Mouse (Mus musculus) spleen, adult 18-20 months (tissue): ENCODE measurements around the gene Cnfn.
"Not testable (repeated sequence)": the region's sequence is repeated elsewhere in the genome, so short reads cannot be mapped to it uniquely, and the experiment has no call there.

Experiments used
- DNase-seq, 2 experiments: peaks; one replicate each; pipeline ENCODE4 v3.0.0; 2022; ENCODE audit warnings: mixed read lengths in 2 of 2

Gene Cnfn

DNA sequence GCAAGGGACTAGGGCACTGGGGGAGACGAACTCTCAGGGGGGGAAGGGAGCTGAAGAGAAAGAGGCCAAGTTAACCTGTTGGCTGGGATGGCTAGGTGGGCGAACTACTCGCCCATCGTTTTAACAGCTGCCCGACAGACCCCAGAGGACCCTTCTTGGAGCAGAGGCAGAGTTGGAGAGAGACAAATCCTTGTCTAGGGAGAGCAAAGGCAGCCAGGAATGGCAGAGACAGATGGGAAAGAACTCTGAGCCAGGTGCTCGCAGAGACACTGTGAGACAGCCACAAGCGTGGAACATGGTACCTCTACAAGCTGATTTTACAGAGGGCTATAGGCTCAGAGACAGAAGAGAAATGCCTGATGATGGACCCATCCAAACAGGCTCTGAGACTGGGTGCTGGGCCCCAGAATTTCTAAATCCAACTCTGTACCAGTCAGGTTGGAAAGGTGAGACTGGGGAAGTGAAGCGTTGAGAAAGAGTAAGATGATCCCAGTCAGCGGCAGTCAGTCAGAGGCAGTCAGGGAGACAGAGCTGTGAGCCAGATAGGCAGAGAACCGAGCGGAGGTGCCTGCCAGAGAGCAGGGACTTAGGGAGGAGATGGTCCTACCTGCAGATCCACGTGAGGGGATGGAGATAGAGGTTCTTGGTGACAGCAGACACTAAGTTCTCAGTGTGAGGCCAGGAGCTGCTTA is at the start of gene Cnfn:
TSS of gene Cnfn (minus strand) at position 667 of the 692 bp plus-strand sequence.
- DNase-seq = no peak

DNA sequence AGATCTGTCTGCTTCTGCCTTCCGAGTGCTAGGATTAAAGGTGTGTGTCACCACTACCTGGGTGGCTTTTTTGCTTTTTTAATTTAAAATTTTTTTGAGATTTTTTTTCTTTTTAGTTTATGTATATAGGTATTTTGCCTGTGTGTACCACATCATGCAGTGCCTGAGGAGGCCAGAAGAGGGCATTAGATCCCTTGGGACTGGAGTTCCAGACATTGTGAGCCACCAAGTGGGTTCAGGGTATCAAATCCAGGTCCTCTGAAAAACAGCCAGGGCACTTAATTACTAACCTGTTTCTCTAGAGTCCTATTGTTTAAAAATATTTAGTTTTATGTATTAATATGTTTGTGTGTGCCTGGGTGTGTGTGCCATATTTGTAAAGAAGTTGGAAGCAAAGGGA is 48.1 kb upstream of the Cnfn start:
- DNase-seq = peak in 1 of 2 experiments; percentile 56

DNA sequence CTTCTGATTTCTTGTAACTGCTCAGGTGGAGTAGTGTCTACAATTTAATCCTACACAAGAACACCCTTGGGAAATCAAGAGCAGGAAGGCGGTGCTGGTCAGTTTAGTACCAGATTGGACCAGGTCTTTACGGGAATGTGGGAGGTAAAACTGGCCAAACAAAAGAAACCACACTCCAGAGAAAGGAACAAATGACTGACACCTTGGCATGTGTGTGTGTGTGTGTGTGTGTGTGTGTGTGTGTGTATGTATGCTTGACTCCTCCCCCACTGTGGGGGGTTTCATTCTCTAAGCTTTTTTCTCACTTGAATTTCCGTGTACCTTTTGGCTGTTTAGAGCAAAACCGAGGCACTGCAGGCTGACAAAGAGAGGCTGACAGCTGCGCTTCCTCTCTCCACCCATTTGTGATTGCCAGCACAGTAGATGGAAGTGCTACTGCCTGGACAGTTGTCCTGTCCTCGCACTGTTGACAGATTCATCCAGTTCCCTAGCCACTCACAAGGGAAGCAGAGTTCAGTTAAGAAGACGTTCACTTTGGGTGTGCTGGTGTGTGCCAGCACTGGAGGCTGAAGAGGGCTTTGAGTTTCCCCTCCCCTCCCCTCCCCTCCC is 43.4 kb upstream of the Cnfn start, which contains the start of gene Cxcl17:
TSS of gene Cxcl17 (minus strand) at position 54 of the 609 bp plus-strand sequence.
- DNase-seq = no peak

DNA sequence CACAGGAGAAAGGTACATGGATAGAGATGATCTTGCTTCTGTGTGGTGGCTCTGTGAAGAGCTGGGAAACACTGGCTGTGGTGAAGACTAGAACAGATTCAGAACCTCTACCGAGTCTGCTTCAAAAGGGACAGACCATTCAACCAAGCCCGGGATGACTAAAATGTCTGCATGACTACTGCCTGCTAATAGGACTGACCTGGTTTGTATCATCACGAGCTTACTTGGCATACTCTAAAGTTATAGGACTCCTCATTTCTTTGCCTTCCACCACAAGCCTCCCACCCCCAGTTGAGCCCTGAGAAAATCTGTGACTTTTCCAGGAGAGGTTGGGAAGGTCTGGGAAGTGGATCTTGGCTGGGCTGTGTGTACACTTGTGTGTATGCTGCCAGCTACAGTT is 42.3 kb upstream of the Cnfn start:
- DNase-seq = no peak

DNA sequence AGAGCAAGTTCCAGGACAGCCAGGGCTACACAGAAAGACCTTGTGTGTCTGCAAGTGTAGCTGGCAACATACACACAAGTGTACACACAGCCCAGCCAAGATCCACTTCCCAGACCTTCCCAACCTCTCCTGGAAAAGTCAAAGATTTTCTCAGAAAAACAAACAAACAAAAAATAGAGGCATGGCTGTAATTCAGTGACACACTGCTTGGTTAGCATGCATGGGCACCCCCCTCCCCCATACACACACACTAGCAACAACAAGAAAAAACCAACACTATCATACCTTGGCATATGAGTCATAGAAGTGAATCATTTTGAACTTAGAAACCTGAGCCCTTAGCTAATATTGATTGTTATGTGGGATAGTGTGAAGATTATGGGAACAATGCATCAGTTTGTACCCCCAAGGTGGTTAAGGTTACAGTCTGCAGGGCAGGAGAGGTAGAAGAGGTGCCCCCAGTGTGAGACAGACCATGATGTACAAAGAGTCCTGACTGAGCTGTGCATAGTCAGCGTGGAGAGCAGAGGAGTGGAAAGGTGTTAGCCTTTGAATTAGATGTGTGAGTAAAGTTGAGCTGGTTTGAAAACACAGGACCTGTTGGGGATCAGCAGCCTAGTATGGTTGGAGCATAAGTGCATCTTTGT is 41.6 kb upstream of the Cnfn start:
- no peak for DNase-seq

DNA sequence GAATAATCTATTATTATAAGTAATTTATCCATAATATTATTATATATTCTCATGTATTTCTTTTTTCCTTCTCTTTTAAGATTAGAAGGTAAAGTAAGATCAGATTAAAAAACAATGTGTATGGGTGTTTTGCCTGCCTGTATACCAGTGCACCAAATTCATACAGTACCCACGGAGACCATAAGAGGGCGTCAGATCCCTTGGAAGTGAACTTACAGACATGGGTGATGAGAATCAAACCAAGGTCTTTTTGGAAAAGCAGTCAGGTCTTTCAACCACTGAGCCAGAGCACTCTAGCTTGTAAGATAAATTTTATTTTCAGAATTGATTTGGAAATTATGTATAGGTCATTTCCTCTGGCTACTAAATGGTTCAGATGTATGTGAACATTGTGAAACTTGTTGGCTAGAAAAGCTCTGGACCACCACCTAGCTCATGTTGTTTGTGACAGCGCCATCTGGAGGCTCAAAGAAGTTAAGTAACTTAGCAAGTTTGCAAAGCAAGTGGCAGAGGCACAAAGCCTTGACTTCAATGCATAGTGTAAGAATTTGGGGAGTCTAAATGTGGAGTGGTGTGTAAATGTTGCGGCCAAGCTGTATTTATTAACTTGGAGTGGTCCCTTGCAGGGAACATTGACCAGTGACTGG is 39.7 kb upstream of the Cnfn start:
- DNase-seq = no peak

DNA sequence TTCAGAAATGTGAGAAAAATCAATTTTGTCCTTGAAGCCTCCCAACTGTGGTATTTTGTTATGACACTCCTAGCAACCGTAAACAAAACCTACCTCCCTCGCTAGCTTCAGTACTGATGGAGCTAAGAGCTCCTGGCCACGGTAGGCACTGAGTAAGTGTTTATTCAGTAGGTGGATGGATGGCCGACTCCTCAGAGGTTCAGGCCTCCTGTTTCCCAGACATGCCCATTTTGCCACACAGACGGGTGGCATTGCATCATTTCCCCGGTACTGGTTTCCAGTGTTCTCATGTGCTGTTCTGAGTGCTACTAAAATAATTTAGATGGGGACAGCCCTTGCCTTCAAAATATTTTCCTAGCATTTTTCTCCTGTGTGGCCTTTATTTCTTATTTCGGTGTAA is 36.9 kb upstream of the Cnfn start:
- no peak for DNase-seq

DNA sequence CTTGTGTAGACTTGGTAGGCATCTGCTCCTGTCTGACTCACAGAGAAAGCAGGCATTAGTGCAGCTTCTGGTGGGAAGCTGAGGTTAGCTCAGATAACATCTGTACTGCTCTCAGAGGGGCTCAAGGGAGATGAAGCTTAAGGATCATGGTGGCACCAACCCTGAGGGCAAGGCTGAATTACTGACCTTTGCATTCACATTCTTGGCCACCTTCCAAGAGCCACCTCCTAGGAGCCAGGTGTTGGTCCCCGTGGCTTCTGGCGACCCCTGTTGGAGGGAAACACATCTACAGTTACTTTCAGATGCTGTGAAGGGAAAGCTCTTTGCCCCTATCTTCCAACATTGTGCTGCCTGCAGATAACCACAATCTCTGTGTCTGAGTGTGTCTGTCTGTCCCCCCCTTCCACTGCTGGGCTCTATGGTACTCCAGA is 33.2 kb upstream of the Cnfn start:
- no peak for DNase-seq

DNA sequence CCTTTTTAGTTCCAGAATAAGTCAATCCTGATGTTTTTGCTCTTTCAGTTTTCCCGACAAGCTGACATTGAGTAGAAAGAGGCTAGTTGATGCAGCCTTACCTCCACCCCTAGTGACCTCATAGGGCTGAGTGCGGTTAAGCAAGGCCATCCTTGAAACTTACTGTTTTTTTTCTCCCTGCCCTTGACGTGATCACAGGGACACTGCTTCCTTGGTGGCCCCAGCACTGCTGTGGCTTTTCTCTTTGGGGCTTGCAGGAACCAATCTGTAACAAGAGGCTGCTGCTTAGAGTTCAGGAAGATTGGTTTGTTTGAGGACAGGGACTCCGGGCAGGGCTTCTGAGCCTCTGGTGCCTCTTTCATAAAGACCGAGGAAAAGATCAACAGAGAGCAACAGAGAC is 32.5 kb upstream of the Cnfn start:
- no peak for DNase-seq

DNA sequence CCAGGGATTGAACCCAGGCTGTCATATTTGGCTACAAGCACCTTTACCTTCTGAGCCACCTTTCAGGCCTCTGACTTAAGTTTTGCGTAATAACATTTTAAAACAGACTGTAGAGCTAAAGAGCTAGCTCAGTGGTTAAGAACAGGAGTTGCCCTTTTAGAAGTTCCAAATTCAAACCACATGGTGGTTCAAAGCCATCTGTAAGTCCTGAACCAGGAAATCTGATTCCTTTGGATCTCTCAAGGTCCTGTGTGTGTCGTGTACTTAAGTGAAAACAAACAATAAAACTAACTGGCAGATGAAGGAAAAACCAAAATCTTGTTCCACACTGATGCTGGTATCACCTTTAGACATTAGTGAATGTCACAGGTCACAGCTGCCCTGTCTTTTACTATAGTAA is 32.0 kb upstream of the Cnfn start:
- no peak for DNase-seq

DNA sequence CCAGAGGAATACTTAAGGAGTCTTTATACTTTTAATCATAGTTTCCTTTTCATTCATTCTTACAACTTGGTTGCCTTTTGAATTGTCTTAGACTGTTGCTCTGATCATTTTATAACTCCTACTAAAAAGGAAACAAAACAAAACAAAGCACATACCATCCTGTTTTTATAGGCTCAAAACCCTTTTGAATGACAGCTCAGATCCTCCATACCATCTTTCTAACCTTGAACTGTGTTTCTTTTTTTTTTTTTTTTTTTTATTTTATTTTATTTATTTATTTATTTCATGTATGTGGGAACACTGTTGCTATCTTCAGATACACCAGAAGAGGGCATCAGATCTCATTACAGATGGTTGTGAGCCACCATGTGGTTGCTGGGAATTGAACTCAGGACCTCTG is 29.5 kb upstream of the Cnfn start:
- DNase-seq = not testable (repeated sequence)

DNA sequence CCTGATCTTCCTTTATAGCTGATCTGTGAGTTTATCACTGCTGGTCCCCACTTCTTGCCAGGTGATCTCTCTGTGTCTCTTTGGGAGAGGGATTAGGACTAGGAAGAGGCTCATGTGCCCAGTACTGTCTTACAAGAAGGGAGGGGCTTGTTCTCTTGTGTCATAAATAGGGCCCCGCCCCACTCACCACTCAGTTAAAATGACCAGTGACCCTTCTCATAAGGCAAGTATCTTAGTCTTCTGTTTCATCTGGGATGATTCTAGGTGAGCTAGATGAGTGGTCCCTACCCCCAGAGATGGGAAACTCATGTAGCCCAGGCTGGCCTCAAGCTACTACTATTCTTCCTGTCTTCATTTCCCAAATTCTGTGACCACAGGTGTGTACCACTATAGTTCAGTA is 29.1 kb upstream of the Cnfn start, which contains the start of gene Lipe:
TSS of gene Lipe (minus strand) at position 101 of the 400 bp plus-strand sequence.
- no peak for DNase-seq

DNA sequence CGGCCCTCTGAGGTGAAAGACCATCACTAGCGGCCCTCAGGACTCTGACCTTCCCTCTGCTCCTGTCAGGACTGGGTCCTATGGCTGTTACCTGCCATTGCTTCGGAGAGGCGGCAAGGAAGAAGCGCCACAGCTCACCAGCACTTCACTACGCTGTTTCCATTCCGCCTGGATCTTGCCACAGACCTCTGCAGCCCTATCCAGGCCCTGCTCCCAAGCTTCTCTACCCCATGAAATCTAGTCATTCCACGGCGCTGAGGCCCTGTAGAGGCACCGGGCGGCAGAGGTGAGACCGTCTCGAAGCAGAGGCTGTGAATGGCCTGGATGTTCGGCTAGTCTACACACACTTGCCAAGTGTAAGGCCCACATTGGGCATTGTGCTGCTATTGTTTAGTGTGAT is 27.1 kb upstream of the Cnfn start:
- DNase-seq = no peak

DNA sequence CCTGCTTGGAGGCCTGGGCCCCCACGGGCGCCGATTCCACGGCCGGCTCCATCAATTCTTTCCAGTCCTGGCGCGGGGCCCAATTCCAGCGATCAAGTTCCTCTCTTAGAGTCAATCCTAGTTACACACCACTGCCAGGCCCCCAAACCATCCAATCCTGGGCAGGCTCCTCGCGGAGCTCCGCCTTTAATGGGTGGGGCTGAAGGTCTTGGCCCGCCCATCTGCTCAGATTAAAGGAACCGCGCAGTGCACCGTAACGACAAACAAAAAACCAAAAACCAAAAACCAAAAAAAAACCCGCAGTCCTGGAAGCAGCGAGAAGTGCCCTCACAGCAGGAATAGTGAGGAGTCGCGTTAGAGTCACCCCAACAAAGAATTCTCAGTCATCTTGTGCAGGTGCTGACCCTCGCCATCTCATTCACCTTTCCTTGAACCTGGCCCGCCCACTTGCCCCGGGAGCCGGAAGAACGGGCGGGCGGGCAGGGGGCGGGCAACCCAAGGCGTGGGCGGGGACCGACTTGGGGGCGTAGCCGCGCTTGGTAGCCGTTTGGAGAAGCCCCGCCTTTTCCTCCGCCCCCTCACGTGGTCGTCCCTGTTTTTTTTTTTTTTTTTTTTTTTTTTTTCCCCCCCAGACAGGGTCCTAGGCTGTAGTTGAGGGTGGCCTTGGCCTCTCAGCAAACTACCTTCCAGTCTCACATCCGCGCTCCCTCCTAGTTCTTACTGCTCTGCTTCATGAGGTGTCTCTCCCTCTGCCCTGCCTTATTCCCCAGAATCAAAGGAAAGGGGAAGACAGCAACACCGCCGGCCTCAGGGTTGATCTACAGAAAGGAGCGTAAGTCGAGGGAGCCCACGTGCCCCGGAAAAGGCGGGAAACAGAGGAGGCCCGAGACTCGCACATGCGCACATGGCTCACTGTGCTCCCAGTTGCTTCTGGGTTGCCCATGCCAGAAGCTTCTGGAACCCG is 26.3 kb upstream of the Cnfn start:
- DNase-seq = peak; percentile 87 to 92

DNA sequence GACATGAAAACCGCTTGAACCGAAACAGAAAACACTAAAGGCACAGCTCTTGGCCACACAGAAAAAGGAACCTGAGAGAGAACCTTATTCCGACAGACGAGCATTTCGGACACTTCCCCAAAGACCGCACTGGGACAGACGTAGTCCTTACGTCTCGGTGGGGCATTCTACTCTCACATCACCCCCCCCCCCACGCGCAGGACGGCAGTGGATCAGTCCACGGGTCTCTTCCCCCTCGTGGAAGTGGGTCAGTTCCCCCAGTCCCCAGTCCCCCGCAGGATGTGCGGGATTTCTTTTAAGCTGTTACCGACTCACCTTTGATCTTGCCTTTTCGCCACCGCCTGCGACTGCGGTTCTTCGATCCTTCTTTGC is 25.6 kb upstream of the Cnfn start:
- no peak for DNase-seq

DNA sequence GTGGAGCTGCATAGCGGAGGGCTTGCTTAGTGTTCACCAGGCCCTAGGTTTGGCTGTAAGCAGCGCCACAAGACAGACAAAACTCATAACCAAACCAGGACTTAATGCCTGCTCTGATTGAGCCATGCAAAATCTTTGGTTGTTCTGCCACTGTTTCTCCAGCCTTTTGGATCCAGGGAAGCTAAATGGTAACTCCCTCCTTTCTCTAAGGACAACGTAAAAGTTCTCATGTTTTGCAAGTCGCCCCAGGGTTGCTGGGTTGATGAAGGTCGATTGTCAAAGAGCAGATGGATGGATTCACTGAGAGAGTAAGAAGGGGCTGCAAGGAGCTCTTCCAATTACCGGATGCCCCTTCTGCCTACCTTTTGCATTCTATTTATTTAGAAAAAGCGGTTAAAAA is 25.2 kb upstream of the Cnfn start:
- no peak for DNase-seq

DNA sequence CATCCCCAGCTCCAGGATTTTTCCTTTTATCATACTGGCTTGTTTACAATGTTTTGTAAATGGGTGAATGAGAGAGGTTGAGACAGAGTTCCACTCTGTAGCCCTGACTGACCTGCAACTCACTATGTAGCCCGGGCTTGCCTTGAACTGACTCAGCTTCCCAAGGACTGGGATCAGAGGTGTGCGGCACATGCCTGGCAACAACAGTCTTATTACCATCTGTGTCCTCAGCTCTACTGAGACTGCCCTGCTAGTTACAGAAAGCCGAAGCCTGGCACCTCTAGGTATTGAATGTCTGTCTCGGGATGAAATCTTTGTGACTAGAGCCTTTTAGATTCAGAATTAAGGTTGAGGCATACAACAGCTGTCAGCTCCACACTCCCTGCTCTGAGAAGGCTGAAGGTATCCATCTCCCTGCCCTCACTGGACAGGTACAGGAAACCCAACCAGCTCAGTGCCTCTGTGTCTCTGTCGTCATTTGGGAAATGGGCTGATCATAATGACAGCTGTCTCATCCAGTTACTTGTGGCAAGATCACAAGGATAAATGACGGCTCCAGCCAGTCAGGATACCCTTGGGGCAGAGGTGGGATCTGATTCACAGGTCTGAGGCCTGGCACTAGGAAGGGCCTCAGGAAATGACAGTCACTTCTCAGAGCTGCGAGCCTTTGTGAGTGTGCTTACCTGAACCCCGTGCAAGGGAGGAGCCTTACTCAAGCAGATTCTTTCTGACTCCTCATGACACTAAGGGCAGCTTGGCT is 24.1 kb upstream of the Cnfn start:
- DNase-seq = no peak

DNA sequence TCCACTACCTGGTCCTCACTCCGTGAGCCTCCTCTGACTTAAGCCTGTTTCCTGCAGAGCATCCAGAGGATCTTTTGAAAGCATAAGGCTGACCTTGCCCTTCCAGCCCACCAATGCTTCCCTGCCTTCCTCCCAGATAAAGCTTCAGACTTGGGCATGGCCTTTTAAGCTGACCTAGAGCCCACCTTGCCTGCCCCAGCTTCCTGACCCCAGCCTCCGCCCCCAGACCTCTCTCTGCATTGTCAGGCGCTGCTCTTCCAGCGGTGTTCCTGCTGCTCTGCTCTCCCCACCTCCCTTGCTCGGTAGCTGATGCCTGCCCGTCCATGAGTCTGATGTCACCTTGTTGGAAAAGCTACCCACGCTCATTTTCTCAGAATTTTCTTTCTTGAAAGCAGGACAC is 23.3 kb upstream of the Cnfn start:
- DNase-seq = no peak

DNA sequence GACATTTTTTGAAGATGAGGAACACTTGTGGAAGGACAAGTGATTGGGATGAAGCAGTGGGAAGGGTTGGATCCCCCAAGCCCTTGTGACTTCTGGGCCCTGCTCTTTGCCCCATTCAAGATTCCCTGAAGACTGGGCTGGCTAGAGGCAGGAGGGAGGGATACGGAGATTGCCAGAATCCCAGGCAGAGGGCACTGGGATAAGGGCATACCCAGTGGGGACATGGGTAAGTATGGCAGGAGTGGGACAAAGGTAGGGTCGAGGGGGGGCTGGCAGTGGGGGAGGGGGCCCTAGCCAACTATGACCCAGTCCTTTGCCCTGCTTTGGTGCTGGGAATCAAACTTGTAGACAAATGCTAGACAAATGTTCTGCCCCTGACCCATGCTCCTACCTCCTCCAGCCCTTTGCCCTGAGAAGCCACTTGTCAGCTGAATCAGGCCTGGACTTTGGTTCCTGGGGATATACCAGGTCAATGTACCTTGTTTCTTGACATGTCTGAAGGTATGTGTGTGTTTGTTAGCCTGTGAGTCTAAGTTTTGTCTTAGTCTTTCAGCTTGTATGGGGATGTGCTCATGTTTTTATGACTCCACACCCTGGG is 22.4 kb upstream of the Cnfn start:
- DNase-seq = no peak

DNA sequence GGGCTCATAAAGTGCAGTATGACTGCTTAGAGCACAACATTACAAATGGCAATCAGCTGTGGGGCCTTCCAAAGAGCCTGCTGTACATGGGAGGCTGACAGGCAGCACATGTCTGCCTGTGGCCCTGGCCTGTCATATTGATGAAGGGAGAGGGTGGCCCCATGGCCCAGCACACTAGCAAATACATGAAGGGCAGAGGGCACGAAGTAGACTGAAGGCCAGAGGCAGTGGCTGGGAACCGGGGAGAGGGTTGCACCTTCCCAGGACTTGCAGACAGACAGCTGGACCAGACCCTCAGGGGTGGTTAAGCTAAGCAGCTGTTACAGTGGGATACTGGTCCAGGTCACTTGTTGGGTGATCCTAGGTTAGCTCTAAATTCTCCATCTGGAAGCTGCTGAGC is 21.5 kb upstream of the Cnfn start:
- no peak for DNase-seq

DNA sequence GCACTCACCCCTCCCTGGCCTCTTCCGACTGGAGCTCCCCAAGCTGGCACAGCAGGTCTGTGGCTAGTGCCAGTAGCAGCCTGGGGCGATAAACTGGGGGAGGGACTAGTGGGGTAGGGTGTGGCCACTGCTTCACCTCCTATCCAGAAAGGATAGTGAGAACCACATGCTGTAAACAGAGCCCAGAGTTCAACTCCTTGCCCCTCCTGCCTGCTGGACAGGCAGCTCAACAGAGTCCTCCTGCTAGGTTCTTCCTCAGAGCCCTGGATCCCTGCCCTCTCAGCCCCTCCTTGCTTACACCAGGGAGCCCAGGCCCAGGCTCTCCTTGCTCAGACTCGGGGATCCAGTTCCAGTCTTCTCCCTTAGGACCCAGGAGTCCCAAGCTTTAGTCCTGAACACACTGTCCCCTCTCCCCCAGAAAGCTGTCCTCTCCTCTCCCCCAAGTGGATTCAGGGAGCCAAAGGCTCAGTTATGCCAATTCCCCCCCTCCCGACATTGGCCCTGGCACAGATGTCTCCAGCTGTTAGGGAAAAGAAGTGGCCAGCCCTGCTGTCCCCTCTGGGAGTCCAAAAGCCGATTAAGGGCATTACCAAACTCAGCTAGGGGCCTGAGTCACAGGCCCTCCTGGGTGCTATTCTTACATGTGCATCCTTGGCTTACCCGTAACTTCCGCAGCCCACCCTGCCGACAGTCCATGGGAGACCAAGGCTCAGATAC is 20.7 kb upstream of the Cnfn start:
- no peak for DNase-seq
